Mouse (Mus musculus) gastrocnemius, postnatal 36 days (tissue): ENCODE measurements around the gene Gm7544. TPM values are rescaled to one million over a fixed set of nuclear protein-coding genes. Genes with fewer than 3 reads are reported as not detected.
"Not testable (repeated sequence)": the region's sequence is repeated elsewhere in the genome, so short reads cannot be mapped to it uniquely, and the experiment has no call there.

ENCODE experiments used
- DNase-seq, 2 experiments: peaks; one replicate each; pipeline ENCODE4 v3.0.0; 2022
- intact Hi-C: fragments of 180-260 bp; cut with DNase I; formaldehyde crosslinking; loops from one replicate; pipeline ENCODE4 v1.15.1; 2025
- long read RNA-seq, 2 experiments: library from polyadenylated mRNA; stranded (forward); transcript quantifications; one replicate each; pipeline ENCODE4 v2.0.0; 2021
- total RNA-seq, 2 experiments: library from RNA; stranded (reverse); gene quantifications; 2 replicates each; pipeline ENCODE4 v1.2.3; 2021

Gm7544 gene
- not detected for total RNA-seq
- long read RNA-seq, experiment 1, result 0 reads
- long read RNA-seq, experiment 2, result 0 reads

GRCm38 (mm10) chr1:82955913-82956312 is at the start of gene Gm7544:
Gene Gm7544 (minus strand): TSS chr1:82956013.
- DNase-seq, intact Hi-C loops: not testable (repeated sequence)

DNA sequence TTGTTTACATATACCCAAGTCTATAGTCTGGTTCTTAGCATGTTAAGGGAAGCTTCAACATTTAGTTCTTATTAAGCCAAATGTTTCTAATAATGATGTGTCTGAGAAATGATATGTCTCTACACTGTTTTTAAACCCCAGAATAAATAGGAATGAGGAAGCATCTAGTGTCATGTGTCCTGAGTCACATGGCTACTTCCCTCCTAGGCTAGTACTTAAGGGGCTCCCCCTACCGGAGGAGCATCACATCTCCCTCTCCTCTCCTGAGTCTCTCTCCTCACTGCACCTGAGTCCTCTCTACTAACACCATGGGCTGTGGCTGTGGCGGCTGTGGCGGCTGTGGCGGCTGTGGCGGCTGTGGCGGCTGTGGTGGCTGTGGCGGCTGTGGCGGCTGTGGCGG is 44.5 kb upstream of the Gm7544 start, which contains the start of gene Gm47959:
Gene Gm47959 (plus strand): TSS at position 243 of the 400 bp plus-strand sequence.
- intact Hi-C loops, DNase-seq: not testable (repeated sequence)

DNA sequence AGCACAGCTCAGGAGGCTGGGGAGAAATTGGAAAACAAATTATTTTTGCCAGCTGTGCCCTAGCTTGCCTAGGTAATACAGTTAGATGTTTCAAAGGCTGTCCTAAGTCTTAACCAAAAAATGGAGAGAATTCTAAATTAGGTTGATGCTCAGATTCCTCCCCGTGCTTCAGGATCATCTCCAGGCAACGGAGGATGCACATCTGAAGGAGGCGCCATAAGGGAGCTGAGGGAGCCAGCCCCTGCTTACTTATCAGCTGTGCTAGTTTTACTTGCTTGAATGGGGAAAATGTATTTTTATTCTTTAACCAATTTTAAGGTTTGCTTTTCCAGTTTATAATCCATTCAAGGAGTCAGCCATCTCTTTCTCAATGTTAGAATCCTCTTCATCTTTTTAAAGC is 38.1 kb upstream of the Gm7544 start:
- intact Hi-C loops, result no loop called here
- no peak for DNase-seq

- intact Hi-C loops, result no loop called here
- no peak for DNase-seq
Measured at GRCm38 (mm10) chr1:82992093-82992492, 36.3 kb upstream of the Gm7544 start.

GRCm38 (mm10) chr1:82991596-82991995 is 35.8 kb upstream of the Gm7544 start:
- no peak for DNase-seq
- intact Hi-C loops, result no loop called here

DNA sequence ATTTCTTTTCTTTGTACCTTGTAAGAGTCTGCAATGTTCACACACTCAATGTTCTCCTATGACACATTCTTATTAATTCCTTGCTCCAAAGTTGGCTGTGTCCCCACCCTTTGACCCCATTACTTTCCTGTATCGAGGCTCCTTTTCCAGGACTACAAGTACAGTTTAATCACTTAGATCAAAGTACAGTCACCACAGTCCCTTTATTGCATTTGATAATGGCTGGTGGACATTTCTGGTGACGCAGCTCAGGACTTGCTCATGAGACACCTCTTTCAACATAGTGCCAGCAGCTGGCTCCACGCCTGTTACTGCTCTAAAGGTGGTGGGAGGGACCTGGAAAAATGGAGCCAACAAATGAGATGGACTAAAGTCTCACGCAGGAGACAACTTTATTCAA is 35.2 kb upstream of the Gm7544 start:
- intact Hi-C loops, result no loop called here
- no peak for DNase-seq

GRCm38 (mm10) chr1:82987530-82988198 is 31.9 kb upstream of the Gm7544 start:
- intact Hi-C loops, result loop anchor here (2.0 kb wide), 1 partner anchor 201 kb away; no protein-coding TSS in a partner anchor
- no peak for DNase-seq

DNA sequence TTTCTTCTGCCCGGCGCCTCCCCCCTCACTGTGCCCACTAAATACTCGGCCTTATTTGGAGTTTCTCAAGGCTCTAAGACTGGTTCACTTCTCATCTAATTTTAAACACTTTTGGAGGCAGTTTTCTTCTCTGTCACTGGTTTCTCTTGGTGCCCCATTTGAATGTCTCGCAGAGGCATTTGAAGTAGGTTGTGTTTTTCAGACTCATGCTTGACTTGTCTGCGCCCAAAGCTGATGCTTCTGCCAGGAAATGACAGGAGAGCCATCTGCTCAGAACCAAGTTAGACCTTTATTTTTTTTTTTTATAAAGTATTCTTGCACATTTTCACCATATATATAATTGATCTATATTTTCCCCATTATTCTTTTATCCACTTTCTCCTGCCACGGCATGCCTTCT is 30.9 kb upstream of the Gm7544 start:
- intact Hi-C loops, result no loop called here
- no peak for DNase-seq

DNA sequence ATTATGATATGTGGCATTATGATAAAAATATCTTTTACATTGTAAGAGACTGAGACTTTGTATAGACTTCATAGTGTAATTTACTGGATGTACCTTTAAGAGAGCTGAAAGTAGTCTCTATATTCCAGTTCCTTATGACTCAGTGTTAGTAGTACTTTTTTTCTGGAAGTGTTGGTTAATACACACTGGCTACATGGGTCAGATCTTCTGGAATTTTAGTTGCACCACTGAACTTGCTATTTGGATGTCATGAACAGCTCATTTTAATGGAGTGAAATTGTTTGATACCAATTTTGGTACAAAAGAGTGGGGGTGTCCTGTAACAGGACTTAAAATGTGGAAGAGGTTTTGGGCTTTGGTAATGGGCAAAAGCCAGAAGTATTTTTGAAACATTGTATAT is 22.0 kb upstream of the Gm7544 start:
- DNase-seq, result no peak
- intact Hi-C loops, result no loop called here

DNA sequence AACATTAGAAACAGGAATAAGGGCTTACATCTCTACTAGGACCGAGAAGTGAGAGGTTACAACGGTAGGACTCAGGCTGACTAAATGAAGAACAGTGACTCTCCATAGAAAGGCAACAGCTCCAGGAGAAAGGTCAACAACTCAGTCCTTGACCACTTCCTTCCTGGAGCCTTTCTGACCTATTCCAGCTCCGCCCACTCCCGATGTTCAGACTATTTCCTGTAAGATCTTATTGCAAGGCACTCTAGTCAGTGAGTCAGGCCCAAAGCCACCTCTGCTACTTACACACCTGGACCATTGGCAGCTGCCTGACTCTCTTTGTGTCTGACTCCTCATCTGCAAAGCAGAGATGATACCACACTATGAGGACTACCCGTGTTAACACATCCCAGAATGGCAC is 19.9 kb upstream of the Gm7544 start:
- no peak for DNase-seq
- intact Hi-C loops, result no loop called here

- intact Hi-C loops, result no loop called here
- DNase-seq, result no peak
Measured at GRCm38 (mm10) chr1:82974342-82974741, 18.5 kb upstream of the Gm7544 start.

DNA sequence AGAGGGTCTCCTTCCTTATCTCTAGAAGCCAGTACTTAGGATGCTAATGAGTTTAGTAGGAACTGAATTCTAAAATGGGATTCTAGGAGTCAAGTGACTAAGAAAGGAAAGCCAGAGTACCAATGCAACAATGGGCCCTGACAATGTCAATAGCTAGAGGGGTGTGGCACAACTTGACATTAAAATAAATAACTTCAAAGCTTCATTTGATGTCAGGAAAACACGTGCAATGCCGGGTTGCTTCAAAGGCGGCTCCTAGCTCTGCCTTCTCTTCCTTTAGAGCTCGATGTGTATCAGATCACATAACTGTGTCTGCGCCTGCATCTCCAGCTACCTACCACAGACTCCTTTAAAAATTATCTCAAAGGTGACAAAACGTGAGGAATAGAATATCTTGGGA is 18.1 kb upstream of the Gm7544 start:
- intact Hi-C loops, result no loop called here

GRCm38 (mm10) chr1:82973244-82973643 is 17.4 kb upstream of the Gm7544 start:
- no peak for DNase-seq
- intact Hi-C loops, result no loop called here

More for the DNA sequence above, 18.1 kb upstream of the Gm7544 start:
- DNase-seq, result no peak

DNA sequence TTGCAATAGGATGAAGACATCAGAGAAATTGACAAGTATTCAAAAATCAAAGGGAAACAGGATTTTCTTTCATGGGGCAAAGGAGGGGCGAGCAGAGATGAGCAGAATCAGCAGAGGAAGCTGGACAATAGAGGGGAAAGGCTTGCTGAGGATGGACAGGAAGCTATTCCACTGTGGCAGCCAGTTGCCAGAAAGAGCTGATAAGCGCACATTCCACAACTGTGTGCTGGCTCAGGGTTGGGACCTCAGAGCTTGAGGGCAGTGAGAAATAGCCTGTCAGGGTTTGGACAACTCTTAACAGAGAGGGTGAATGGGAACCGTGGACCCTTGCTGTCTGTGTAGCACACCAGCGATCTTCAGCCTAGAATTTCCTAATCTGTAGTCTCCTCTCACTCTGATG is 16.2 kb upstream of the Gm7544 start:
- intact Hi-C loops, result no loop called here
- no peak for DNase-seq

GRCm38 (mm10) chr1:82966413-82966812 is 10.6 kb upstream of the Gm7544 start:
- DNase-seq, result no peak
- intact Hi-C loops, result no loop called here

- DNase-seq, result no peak
- intact Hi-C loops, result no loop called here
Measured at GRCm38 (mm10) chr1:82959870-82960385, 4.1 kb upstream of the Gm7544 start, which contains the start of gene Gm47955. Gene Gm47955 (plus strand): TSS chr1:82960286.

GRCm38 (mm10) chr1:82948601-82949000 is 7.2 kb downstream of the Gm7544 start:
- DNase-seq, result no peak
- intact Hi-C loops, result no loop called here

DNA sequence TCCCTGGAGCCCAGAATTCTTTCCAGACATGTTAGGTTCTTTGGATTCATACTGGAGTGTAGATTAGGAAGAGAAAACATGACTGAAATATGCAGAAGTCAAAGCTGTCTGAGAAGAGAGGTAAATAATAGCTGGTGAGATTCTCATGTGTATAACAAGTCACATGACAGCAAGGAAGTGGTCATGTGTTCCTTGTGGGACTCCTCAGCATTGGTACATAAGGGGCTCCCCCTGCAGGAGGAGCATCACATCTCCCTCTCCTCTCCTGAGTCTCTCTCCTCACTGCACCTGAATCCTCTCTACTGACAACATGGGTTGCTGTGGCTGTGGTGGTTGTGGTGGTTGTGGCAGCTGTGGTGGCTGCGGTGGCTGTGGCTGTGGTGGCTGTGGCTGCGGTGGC is 9.8 kb downstream of the Gm7544 start:
- intact Hi-C loops, DNase-seq: not testable (repeated sequence)

DNA sequence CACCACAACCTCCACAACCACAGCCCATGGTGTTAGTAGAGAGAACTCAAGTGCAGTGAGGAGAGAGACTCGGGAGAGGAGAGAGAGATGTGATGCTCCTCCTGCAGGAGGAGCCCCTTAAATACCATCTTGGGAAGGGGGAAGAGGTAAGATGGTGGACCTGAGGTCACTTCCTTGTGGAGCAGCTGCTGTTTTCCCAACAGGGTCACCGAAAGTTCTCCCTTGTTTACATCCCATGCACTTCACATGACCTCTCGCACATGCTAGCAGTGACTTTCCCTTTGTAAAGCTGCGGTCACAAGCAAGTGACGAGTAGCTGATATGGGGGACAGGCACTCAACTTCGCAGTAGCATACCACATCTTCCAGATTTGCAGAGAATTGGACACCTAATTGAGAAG is 12.5 kb downstream of the Gm7544 start, which contains the start of gene A030003K21Rik:
Gene A030003K21Rik (minus strand): TSS at position 94 of the 400 bp plus-strand sequence.
- intact Hi-C loops, DNase-seq: not testable (repeated sequence)

- DNase-seq, intact Hi-C loops: not testable (repeated sequence)
Measured at GRCm38 (mm10) chr1:82942505-82942904, 13.3 kb downstream of the Gm7544 start.

GRCm38 (mm10) chr1:82938666-82939065 is 17.1 kb downstream of the Gm7544 start:
- intact Hi-C loops, result no loop called here
- DNase-seq, result no peak

DNA sequence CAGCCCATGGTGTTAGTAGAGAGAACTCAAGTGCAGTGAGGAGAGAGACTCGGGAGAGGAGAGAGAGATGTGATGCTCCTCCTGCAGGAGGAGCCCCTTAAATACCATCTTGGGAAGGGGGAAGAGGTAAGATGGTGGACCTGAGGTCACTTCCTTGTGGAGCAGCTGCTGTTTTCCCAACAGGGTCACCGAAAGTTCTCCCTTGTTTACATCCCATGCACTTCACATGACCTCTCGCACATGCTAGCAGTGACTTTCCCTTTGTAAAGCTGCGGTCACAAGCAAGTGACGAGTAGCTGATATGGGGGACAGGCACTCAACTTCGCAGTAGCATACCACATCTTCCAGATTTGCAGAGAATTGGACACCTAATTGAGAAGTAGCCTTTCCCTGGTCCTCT is 24.5 kb downstream of the Gm7544 start, which contains the start of gene Gm6217:
Gene Gm6217 (minus strand): TSS at position 74 of the 400 bp plus-strand sequence.
- DNase-seq, intact Hi-C loops: not testable (repeated sequence)
